Comparison of ENCODE assay signal across 10 mouse cellular contexts in genomic region chr6:140281488-140282284, GRCm38 (mm10).
DNase-seq lines count a peak whose midpoint lies in the region; ATAC-seq and TF ChIP-seq lines count a peak whose summit lies in the region.
"Had no signal": no experiment of that assay in that cellular context is flagged by ENCODE, and none has a peak within 500 bp of the region (broad histone marks: within the 10 kb centered on the region; RNA-seq: fewer than 3 reads in every experiment).

No protein-coding gene starts in this region.

- no peak for TF ChIP-seq CTCF in hindbrain, postnatal 0 days (IDR thresholded peaks at IDR 0.05; ENCODE audit: low read depth)
- no peak for TF ChIP-seq CTCF in heart, adult 2 months (IDR thresholded peaks at IDR 0.05)

- DNase-seq in hindbrain, postnatal 0 days (ENCODE audit: low spot score), result no peak
- DNase-seq in hindbrain, embryonic 11.5 days (ENCODE audit: low spot score), result no peak
- DNase-seq in heart, adult 2 months, result peak in 1 of 2 experiments; percentile 4
- DNase-seq in kidney, adult 8-10 months, result peak; percentile 55 to 60
- no peak for DNase-seq in thymus, postnatal 4 days
- no peak for DNase-seq in left cerebral cortex, adult 8-10 months (ENCODE audit: low spot score in 2 of 2)
- DNase-seq: B cell, adult 2 months had no signal

- H3K9me3 ChIP-seq in hindbrain, postnatal 0 days (ENCODE audit: low read length), result no peaks in the 10 kb centered on the region
- H3K9me3 ChIP-seq in hindbrain, embryonic 11.5 days (ENCODE audit: control insufficient read depth, low read length), result no peaks in the 10 kb centered on the region
- no peaks in the 10 kb centered on the region for H3K9me3 ChIP-seq in liver, embryonic 16.5 days (replicated peaks; ENCODE audit: control insufficient read depth, low read length)

- no peak overlapping the region for H3K4me2 ChIP-seq in hindbrain, postnatal 0 days (ENCODE audit: low read depth, low read length)
- H3K4me2 ChIP-seq in hindbrain, embryonic 11.5 days (replicated peaks; ENCODE audit: low read depth, low read length), result no peak overlapping the region
- H3K4me2 ChIP-seq in liver, embryonic 16.5 days (ENCODE audit: low read depth, low read length), result no peak overlapping the region

- H3K27ac ChIP-seq in hindbrain, postnatal 0 days, result no peak overlapping the region
- no peak overlapping the region for H3K27ac ChIP-seq in hindbrain, embryonic 11.5 days (ENCODE audit: low read depth, low read length)
- peak overlapping the region; percentile 40 for H3K27ac ChIP-seq in heart, adult 2 months
- peak overlapping the region; percentile 20 for H3K27ac ChIP-seq in liver, embryonic 16.5 days (ENCODE audit: low read length)

- H3K79me2 ChIP-seq in heart, adult 2 months (replicated peaks; ENCODE audit: control insufficient read depth, insufficient read depth, low read length), result no peaks in the 10 kb centered on the region

- H3K4me1 ChIP-seq in hindbrain, postnatal 0 days (ENCODE audit: insufficient read depth, low read length), result no peaks in the 10 kb centered on the region
- H3K4me1 ChIP-seq in hindbrain, embryonic 11.5 days (replicated peaks; ENCODE audit: control insufficient read depth, insufficient read depth, low read length), result no peaks in the 10 kb centered on the region
- H3K4me1 ChIP-seq in heart, adult 2 months (ENCODE audit: control insufficient read depth, insufficient read depth, low read length), result no peaks in the 10 kb centered on the region
- peaks cover 2% of the 10 kb centered on the region; the same call in 1 of the 2 replicates for H3K4me1 ChIP-seq in liver, embryonic 16.5 days (ENCODE audit: control insufficient read depth, low read depth, low read length)

- no peak for TF ChIP-seq POLR2A in heart, adult 2 months (IDR thresholded peaks at IDR 0.05; ENCODE audit: insufficient read depth, low read depth, low read length)

- no peak overlapping the region for H3K4me3 ChIP-seq in hindbrain, postnatal 0 days (ENCODE audit: low read length)
- H3K4me3 ChIP-seq in hindbrain, embryonic 11.5 days (ENCODE audit: low read depth, low read length), result no peak overlapping the region
- no peak overlapping the region for H3K4me3 ChIP-seq in heart, adult 2 months
- H3K4me3 ChIP-seq in liver, embryonic 16.5 days (ENCODE audit: low read depth, low read length), result no peak overlapping the region

- ATAC-seq in hindbrain, postnatal 0 days, result peak; percentile 7; the same call in 1 of the 2 replicates
- ATAC-seq in hindbrain, embryonic 11.5 days (ENCODE audit: low FRiP score), result no peak
- no peak for ATAC-seq in liver, embryonic 16.5 days (ENCODE audit: low read depth)
- ATAC-seq in activated CD4-positive, CD25-positive, alpha-beta regulatory T cell, adult 4 months, result no peak
- ATAC-seq: inflammation-experienced regulatory T-cells, adult 6 months had no signal

- no peaks in the 10 kb centered on the region for H3K36me3 ChIP-seq in hindbrain, postnatal 0 days (ENCODE audit: insufficient read depth, low read length)
- H3K36me3 ChIP-seq in hindbrain, embryonic 11.5 days (ENCODE audit: control insufficient read depth, insufficient read depth, low read length), result no peaks in the 10 kb centered on the region
- no peaks in the 10 kb centered on the region for H3K36me3 ChIP-seq in heart, adult 2 months (ENCODE audit: control insufficient read depth, insufficient read depth, low read length)
- H3K36me3 ChIP-seq in liver, embryonic 16.5 days (ENCODE audit: control insufficient read depth, insufficient read depth), result no peaks in the 10 kb centered on the region

- H3K9ac ChIP-seq in hindbrain, postnatal 0 days (replicated peaks; ENCODE audit: low read length), result no peak overlapping the region
- no peak overlapping the region for H3K9ac ChIP-seq in hindbrain, embryonic 11.5 days (ENCODE audit: low read depth, low read length)
- no peak overlapping the region for H3K9ac ChIP-seq in heart, adult 2 months (ENCODE audit: low read depth, low read length)
- H3K9ac ChIP-seq in liver, embryonic 16.5 days (ENCODE audit: low read depth, low read length), result no peak overlapping the region

- 58% methylated on average over 17 of the region's 17 CpGs for WGBS in hindbrain, postnatal 0 days
- 79% methylated on average over 17 of the region's 17 CpGs for WGBS in hindbrain, embryonic 11.5 days
- 54% methylated on average over 17 of the region's 17 CpGs for WGBS in heart, adult 2 months
- 46% methylated on average over 17 of the region's 17 CpGs for WGBS in liver, embryonic 16.5 days (ENCODE audit: insufficient replicate concordance)

- TF ChIP-seq EP300 in heart, adult 2 months (IDR thresholded peaks at IDR 0.05; ENCODE audit: insufficient read depth, low read depth, low read length), result no peak

- intact Hi-C loops in heart, adult 2 months (cut with DNase I), result loop anchor here (5.0 kb wide), 1 partner anchor 66 kb away; no protein-coding TSS in a partner anchor

- no peaks in the 10 kb centered on the region for H3K27me3 ChIP-seq in hindbrain, postnatal 0 days (ENCODE audit: insufficient read depth, low read length)
- H3K27me3 ChIP-seq in hindbrain, embryonic 11.5 days (ENCODE audit: control insufficient read depth, insufficient read depth, low read length), result no peaks in the 10 kb centered on the region
- no peaks in the 10 kb centered on the region for H3K27me3 ChIP-seq in heart, adult 2 months (ENCODE audit: control insufficient read depth, insufficient read depth, low read length)
- H3K27me3 ChIP-seq in liver, embryonic 16.5 days (ENCODE audit: control insufficient read depth, insufficient read depth, low read depth, low read length), result no peaks in the 10 kb centered on the region

Comparison
In these comparisons a context has a peak if more than half of its experiments do, and no peak if none do; other contexts are left out.
1. DNase-seq: peak in kidney, adult 8-10 months (2 of 2); none in hindbrain, postnatal 0 days (single experiment), hindbrain, embryonic 11.5 days (single experiment), thymus, postnatal 4 days (single experiment) and left cerebral cortex, adult 8-10 months (0 of 2).
2. H3K27ac ChIP-seq: peak in heart, adult 2 months (single experiment) and liver, embryonic 16.5 days (single experiment); none in hindbrain, postnatal 0 days (single experiment) and hindbrain, embryonic 11.5 days (single experiment).